Mouse (Mus musculus) kidney, adult 10 weeks (tissue): ENCODE measurements around the gene Ly6f. TPM values are rescaled to one million over a fixed set of nuclear protein-coding genes. Genes with fewer than 3 reads are reported as not detected.

Experiments
- polyA plus RNA-seq: library from polyadenylated mRNA; stranded (reverse); fragments of 350-450 nt; fragmentation: Illumina TruSeq; extraction: RNeasy Lipid Tissue Mini Kit (QIAGEN cat#74804); gene quantifications from one replicate; pipeline ENCODE4 v1.2.3, GENCODE M21; 2014; ENCODE audit warnings: low read depth, low replicate concordance

The Ly6f gene
- polyA plus RNA-seq, result 33.2 TPM

DNA sequence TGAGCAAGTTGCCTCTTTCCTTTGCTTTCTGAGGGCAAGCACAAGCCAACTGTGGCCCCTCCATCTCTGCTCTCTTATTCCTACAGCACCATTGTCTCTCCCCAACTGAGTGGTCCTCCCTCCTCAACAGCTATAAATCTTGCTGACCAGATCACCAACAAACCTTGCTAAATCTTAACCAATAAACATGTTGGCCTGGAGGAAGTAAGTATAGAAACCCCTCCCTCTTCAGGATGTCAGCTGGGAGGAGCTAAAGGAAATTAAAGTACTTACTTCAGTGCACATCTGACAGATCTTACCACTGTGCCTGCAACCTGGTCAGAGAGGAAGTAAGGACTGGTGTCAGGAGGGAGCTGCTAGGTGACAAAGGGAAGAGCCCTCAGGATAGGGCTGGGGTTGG lies at the start of gene Ly6f:
Gene Ly6f (plus strand): TSS at position 301 of the 400 bp plus-strand sequence.

Other genes starting within 250 kb of the Ly6f start
- gene Ly6c1, start 219.6 kb upstream of the Ly6f start, polyA plus RNA-seq, result 119 TPM
- gene Ly6c2, start 156.5 kb upstream of the Ly6f start, polyA plus RNA-seq, result 0.93 TPM
- not detected for gene Ly6g, start 113.2 kb upstream of the Ly6f start, polyA plus RNA-seq
- 72.4 TPM for gene BC025446, start 52.0 kb upstream of the Ly6f start, polyA plus RNA-seq